Mouse (Mus musculus): ENCODE results near the gene Hacl1. TPM values are rescaled to one million over a fixed set of nuclear protein-coding genes. Genes with fewer than 3 reads are reported as not detected.
A peak's percentile ranks its signal among the peaks of the same experiment; 100 is the strongest.

The Hacl1 gene
- polyA plus RNA-seq (2014; fragmentation: Nextera tagmentation; extraction: Ambion mirVana): 13.3 and 13.4 TPM in 2 replicates

DNA sequence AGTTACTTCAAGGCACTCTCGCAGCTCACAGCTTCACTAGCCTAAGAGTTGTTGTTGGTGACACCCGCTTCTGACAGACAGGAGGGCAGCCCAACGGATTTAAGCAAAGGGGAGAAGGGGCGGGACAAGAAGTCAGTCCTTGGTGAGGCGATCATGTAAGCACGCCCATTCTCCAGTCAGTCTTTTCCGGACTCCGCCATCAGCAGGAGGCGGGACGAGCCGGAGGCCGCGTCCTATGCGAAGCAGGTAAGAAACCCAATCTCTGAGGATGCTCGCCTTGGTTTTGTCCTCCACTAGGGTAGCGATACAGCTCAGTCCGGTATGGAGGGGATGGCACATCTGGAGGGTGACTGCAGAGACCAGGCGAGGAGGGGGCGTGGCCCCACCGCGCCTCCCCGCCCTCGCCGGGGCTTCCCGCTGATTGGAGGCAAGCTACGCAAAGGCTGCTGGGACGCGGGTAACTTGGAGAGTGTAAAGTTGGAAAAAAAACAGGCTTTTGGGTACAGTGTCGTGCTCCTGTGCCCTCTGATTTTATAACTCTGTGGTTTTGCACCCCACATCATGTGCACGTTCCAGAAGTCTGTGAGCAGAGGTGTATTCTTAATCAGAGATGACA is at the start of gene Hacl1, which contains the start of gene Btd:
Gene Hacl1, minus strand, starts transcription at position 397 of the 616 bp plus-strand sequence.
Gene Btd, plus strand, starts transcription at position 139 of the 616 bp plus-strand sequence.
- ATAC-seq (ENCODE audit: low read depth): peak; percentile 98
- Histone ChIP-seq H3K4me3 (ENCODE audit: low read depth, low read length) (peak within 1 kb of the TSS; percentile 62), H3K4me2 (ENCODE audit: low read depth, low read length) (peak within 1 kb of the TSS; percentile 95), H3K4me1 (ENCODE audit: control insufficient read depth, insufficient read depth, low read length) (peaks cover 12% of the 10 kb centered on the region; the same call in 1 of the 2 replicates), H3K27me3 (replicated peaks; ENCODE audit: control insufficient read depth, insufficient read depth, low read length) (no peaks in the 10 kb centered on the region), H3K36me3 (ENCODE audit: control insufficient read depth, insufficient read depth, low read length) (no peaks in the 10 kb centered on the region), H3K9ac (ENCODE audit: low read depth, low read length) (peak within 1 kb of the TSS; percentile 66), H3K9me3 (ENCODE audit: control insufficient read depth, low read length) (no peaks in the 10 kb centered on the region), H3K27ac (replicated peaks; ENCODE audit: low read depth, low read length) (peak within 1 kb of the TSS; percentile 89)
- peak; percentile 98 for DNase-seq (ENCODE audit: low spot score)
- WGBS: under 1% methylated on average over 29 of the region's 30 CpGs

DNA sequence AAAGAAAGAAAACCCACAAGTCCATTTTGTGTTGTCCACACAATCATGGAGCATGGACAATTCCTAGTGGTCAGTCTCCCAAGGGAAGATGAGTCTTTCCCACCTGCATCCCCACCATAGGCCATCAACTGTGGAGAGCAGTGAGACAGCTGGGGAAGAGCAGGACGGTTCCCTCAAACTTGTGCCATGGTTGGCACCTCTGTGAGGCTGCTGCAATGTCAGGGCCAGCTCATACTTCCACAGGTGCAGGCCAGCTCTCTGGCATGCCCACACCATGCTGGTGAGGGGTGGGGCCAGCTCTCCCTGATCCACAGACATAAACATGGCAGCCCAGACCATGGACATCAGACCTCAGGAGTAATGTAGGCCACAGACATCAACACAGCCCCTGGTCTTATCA is 45.1 kb upstream of the Hacl1 start:
- H3K4me2 ChIP-seq (ENCODE audit: low read depth, low read length): no peak overlapping the region
- H3K9ac ChIP-seq (ENCODE audit: low read depth, low read length): no peak overlapping the region
- H3K27ac ChIP-seq (replicated peaks; ENCODE audit: low read depth, low read length): no peak overlapping the region
- DNase-seq (ENCODE audit: low spot score) (no peak), ATAC-seq (ENCODE audit: low read depth) (no peak)
- no peak overlapping the region for H3K4me3 ChIP-seq (ENCODE audit: low read depth, low read length)
- H3K4me1 ChIP-seq (ENCODE audit: control insufficient read depth, insufficient read depth, low read length): peaks cover 4% of the 10 kb centered on the region; the same call in 1 of the 2 replicates
- 92% methylated on average over 1 of the region's 1 CpGs for WGBS
- no peaks in the 10 kb centered on the region for H3K27me3 ChIP-seq (replicated peaks; ENCODE audit: control insufficient read depth, insufficient read depth, low read length)
- H3K36me3 ChIP-seq (ENCODE audit: control insufficient read depth, insufficient read depth, low read length): no peaks in the 10 kb centered on the region
- no peaks in the 10 kb centered on the region for H3K9me3 ChIP-seq (ENCODE audit: control insufficient read depth, low read length)

DNA sequence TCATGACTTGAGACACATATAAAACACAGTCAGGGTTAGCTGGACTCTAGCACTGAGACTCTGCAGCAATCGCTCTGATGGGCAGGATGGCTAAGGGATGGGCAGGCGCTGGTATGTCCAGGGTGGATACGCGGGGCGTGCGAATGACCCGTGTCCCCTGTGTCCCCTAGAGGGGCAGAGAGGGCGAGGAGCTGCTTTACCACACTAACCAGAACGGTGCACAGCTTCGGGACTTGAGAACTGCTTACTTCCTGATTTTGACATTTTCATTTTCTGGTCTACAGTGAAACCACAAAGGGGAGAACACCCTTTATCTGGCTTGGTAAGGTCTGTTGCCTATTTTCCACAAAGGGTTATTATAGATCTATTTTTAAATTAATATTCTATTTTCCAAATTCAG is 44.6 kb upstream of the Hacl1 start:
- Histone ChIP-seq H3K27ac (replicated peaks; ENCODE audit: low read depth, low read length) (no peak overlapping the region), H3K36me3 (ENCODE audit: control insufficient read depth, insufficient read depth, low read length) (no peaks in the 10 kb centered on the region), H3K9me3 (ENCODE audit: control insufficient read depth, low read length) (no peaks in the 10 kb centered on the region), H3K4me2 (ENCODE audit: low read depth, low read length) (no peak overlapping the region), H3K4me3 (ENCODE audit: low read depth, low read length) (no peak overlapping the region), H3K9ac (ENCODE audit: low read depth, low read length) (no peak overlapping the region), H3K4me1 (ENCODE audit: control insufficient read depth, insufficient read depth, low read length) (peaks cover 4% of the 10 kb centered on the region; the same call in 1 of the 2 replicates), H3K27me3 (replicated peaks; ENCODE audit: control insufficient read depth, insufficient read depth, low read length) (no peaks in the 10 kb centered on the region)
- WGBS: 87% methylated on average over 10 of the region's 10 CpGs
- ATAC-seq (ENCODE audit: low read depth) (no peak), DNase-seq (ENCODE audit: low spot score) (no peak)

DNA sequence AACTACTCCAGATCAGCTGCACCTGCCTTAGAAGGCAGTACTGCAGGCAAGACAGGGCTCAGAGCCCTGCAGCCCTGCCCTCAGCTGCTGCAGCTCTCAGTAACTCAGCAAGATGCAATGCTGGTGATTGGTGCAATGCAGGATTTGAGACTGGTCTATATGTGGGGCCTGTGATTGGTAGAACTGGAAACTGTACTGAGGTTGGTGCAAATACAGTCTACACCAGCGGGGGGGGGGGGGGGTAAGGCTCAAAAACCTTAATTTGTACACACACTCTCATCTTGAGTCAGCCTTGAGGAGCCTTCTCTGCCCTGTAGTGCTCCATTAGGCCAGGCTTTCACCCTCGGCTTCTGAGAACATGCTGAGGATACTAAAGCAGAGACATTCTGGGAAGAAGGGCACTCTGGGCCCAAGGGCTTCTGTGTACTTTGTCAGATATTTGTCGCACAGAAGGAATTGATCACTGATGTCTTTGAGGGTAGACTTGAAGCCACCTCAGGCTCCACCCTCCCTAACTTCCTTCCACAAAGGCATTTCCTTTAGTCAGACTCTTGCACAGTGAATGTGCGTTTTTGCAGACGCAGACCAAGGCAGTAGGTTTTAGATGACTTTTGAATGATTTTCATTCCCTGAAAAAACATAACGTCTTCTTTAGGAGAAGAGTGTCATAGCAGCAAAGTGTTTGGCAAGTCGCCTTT is 43.4 kb upstream of the Hacl1 start:
- no peak for ATAC-seq (ENCODE audit: low read depth)
- Histone ChIP-seq H3K4me1 (ENCODE audit: control insufficient read depth, insufficient read depth, low read length) (peaks cover 4% of the 10 kb centered on the region; the same call in 1 of the 2 replicates), H3K27ac (replicated peaks; ENCODE audit: low read depth, low read length) (no peak overlapping the region), H3K9me3 (ENCODE audit: control insufficient read depth, low read length) (no peaks in the 10 kb centered on the region), H3K36me3 (ENCODE audit: control insufficient read depth, insufficient read depth, low read length) (no peaks in the 10 kb centered on the region), H3K4me2 (ENCODE audit: low read depth, low read length) (no peak overlapping the region), H3K4me3 (ENCODE audit: low read depth, low read length) (no peak overlapping the region), H3K9ac (ENCODE audit: low read depth, low read length) (no peak overlapping the region), H3K27me3 (replicated peaks; ENCODE audit: control insufficient read depth, insufficient read depth, low read length) (no peaks in the 10 kb centered on the region)
- WGBS: 52% methylated on average over 7 of the region's 7 CpGs
- no peak for DNase-seq (ENCODE audit: low spot score)

DNA sequence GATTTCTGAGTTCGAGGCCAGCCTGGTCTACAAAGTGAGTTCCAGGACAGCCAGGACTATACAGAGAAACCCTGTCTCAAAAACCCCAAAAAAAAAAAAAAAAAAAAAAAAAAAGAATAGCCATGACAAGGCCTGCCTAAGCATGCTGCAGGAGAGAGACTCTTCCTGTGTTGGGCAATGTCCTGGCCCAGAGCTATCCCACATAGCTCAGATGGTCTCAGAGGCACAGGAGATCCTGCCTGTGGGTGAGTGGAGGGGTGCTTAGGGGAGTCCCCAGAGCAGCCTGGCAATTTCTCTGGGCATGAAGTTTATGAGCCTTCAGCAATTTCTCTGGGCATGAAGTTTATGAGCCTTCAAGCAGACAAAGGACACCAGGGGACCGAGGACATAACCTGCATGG is 42.5 kb upstream of the Hacl1 start:
- H3K4me2 ChIP-seq (ENCODE audit: low read depth, low read length): no peak overlapping the region
- H3K27me3 ChIP-seq (replicated peaks; ENCODE audit: control insufficient read depth, insufficient read depth, low read length): no peaks in the 10 kb centered on the region
- H3K36me3 ChIP-seq (ENCODE audit: control insufficient read depth, insufficient read depth, low read length): no peaks in the 10 kb centered on the region
- H3K27ac ChIP-seq (replicated peaks; ENCODE audit: low read depth, low read length): no peak overlapping the region
- DNase-seq (ENCODE audit: low spot score) (no peak), ATAC-seq (ENCODE audit: low read depth) (no peak)
- H3K9me3 ChIP-seq (ENCODE audit: control insufficient read depth, low read length): no peaks in the 10 kb centered on the region
- no peak overlapping the region for H3K9ac ChIP-seq (ENCODE audit: low read depth, low read length)
- H3K4me1 ChIP-seq (ENCODE audit: control insufficient read depth, insufficient read depth, low read length): peaks cover 4% of the 10 kb centered on the region; the same call in 1 of the 2 replicates
- H3K4me3 ChIP-seq (ENCODE audit: low read depth, low read length): no peak overlapping the region
- 89% methylated on average over 2 of the region's 2 CpGs for WGBS

DNA sequence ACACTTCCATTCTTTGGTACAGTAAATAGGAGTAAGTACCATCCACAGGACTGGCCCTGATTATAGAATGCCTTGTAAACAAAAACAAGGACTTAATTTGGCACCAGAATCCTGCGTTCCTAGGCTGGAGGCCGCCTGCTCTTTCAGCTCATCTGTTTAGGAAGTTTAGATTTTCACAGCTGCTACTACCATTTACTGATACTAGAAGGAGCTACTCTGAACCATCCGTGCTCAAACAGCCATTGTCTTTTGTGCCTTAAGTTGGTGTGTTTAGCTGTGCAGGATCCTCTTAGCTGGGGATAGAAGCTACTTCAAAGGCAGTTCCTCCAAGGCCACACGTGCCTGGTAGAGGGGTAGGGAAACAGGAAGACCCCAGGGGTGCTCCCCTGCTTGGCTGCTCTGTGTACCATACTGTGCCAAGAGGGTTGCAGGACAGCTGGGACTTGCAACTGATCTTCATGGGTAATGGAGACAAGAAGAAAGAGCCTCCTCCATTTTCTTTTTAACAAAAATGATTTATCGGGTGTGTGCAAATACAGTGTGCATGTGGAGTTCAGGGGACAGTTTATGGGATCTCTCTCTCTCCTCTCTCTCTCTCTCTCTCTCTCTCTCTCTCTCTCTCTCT is 41.0 kb upstream of the Hacl1 start:
- peaks cover 4% of the 10 kb centered on the region; the same call in 1 of the 2 replicates for H3K4me1 ChIP-seq (ENCODE audit: control insufficient read depth, insufficient read depth, low read length)
- H3K27ac ChIP-seq (replicated peaks; ENCODE audit: low read depth, low read length): peak overlapping the region; percentile 39; the same call in 1 of the 2 replicates
- H3K4me3 ChIP-seq (ENCODE audit: low read depth, low read length): no peak overlapping the region
- no peaks in the 10 kb centered on the region for H3K27me3 ChIP-seq (replicated peaks; ENCODE audit: control insufficient read depth, insufficient read depth, low read length)
- WGBS: 43% methylated on average over 5 of the region's 5 CpGs
- DNase-seq (ENCODE audit: low spot score) (no peak), ATAC-seq (ENCODE audit: low read depth) (no peak)
- no peak overlapping the region for H3K9ac ChIP-seq (ENCODE audit: low read depth, low read length)
- no peaks in the 10 kb centered on the region for H3K36me3 ChIP-seq (ENCODE audit: control insufficient read depth, insufficient read depth, low read length)
- H3K9me3 ChIP-seq (ENCODE audit: control insufficient read depth, low read length): no peaks in the 10 kb centered on the region
- H3K4me2 ChIP-seq (ENCODE audit: low read depth, low read length): no peak overlapping the region

DNA sequence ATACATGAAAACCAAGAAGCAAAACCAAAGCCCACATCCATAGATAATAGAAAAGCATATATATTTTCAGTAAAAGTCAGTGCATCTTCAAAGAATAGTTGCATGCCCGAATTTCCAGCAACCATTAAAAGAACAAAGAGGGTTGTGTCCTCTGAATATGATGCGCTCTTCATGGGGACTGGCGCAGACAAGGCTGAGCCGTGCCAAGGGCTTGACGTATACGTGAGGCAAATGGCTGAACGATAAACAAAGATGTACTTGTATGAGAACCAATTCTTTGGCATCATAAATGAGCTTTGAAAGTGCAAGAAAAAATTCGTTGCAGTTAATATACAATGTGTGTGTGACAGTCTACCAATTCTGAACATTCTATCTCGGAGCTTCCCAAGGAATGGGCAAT is 40.2 kb upstream of the Hacl1 start:
- Histone ChIP-seq H3K36me3 (ENCODE audit: control insufficient read depth, insufficient read depth, low read length) (no peaks in the 10 kb centered on the region), H3K9me3 (ENCODE audit: control insufficient read depth, low read length) (no peaks in the 10 kb centered on the region), H3K4me1 (ENCODE audit: control insufficient read depth, insufficient read depth, low read length) (peaks cover 4% of the 10 kb centered on the region; the same call in 1 of the 2 replicates), H3K9ac (ENCODE audit: low read depth, low read length) (no peak overlapping the region), H3K4me2 (ENCODE audit: low read depth, low read length) (no peak overlapping the region), H3K27me3 (replicated peaks; ENCODE audit: control insufficient read depth, insufficient read depth, low read length) (no peaks in the 10 kb centered on the region), H3K4me3 (ENCODE audit: low read depth, low read length) (no peak overlapping the region), H3K27ac (replicated peaks; ENCODE audit: low read depth, low read length) (no peak overlapping the region)
- 76% methylated on average over 9 of the region's 9 CpGs for WGBS
- DNase-seq (ENCODE audit: low spot score): no peak
- ATAC-seq (ENCODE audit: low read depth): no peak

DNA sequence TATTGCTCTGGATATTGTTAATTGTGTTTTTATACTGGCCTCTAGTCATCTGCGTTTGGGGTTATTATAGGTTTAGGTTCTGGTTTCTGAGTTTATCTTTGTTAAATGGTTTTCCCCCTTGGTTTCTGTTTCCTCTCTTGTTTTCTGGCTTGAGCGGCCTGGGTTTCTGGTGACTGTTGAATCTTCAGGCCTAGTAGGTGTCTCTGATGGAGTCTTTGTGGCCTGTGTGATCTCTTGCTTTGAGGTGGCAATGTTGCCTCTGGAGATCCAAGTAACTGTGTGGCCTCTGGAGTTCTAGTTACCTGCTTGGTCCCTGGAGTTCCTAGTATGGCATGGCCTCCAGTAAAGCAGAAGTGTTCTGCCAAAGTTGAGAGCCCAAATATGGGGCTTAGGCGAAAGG is 39.6 kb upstream of the Hacl1 start:
- no peaks in the 10 kb centered on the region for H3K27me3 ChIP-seq (replicated peaks; ENCODE audit: control insufficient read depth, insufficient read depth, low read length)
- 95% methylated on average over 3 of the region's 3 CpGs for WGBS
- H3K4me3 ChIP-seq (ENCODE audit: low read depth, low read length): no peak overlapping the region
- no peak for ATAC-seq (ENCODE audit: low read depth)
- no peaks in the 10 kb centered on the region for H3K36me3 ChIP-seq (ENCODE audit: control insufficient read depth, insufficient read depth, low read length)
- no peak overlapping the region for H3K4me2 ChIP-seq (ENCODE audit: low read depth, low read length)
- DNase-seq (ENCODE audit: low spot score): no peak
- H3K9me3 ChIP-seq (ENCODE audit: control insufficient read depth, low read length): no peaks in the 10 kb centered on the region
- H3K27ac ChIP-seq (replicated peaks; ENCODE audit: low read depth, low read length): no peak overlapping the region
- H3K4me1 ChIP-seq (ENCODE audit: control insufficient read depth, insufficient read depth, low read length): peaks cover 2% of the 10 kb centered on the region; the same call in 1 of the 2 replicates
- H3K9ac ChIP-seq (ENCODE audit: low read depth, low read length): no peak overlapping the region

Data from embryonic facial prominence, embryonic 14.5 days (tissue).